Mouse (Mus musculus) frontal cortex, adult 2 months (tissue): ENCODE data around the gene Ap5s1. TPM values are rescaled to one million over a fixed set of nuclear protein-coding genes. Genes with fewer than 3 reads are reported as not detected.
A peak's percentile ranks its signal among the peaks of the same experiment; 100 is the strongest.

Source experiments
- DNase-seq, 2 experiments: peaks; one replicate each; pipeline ENCODE4 v3.0.0; 2022; ENCODE audit warnings: low spot score in 1 of 2; ENCODE audit errors: extremely low spot score in 1 of 2
- polyA plus RNA-seq: library from polyadenylated mRNA; depleted of rRNA; stranded (reverse); fragments of >200 nt; gene quantifications from 2 replicates; pipeline ENCODE4 v1.2.3, GENCODE M21; 2012; rRNA removed

Gene Ap5s1
- polyA plus RNA-seq, 1 experiment: 47.2 TPM

DNA sequence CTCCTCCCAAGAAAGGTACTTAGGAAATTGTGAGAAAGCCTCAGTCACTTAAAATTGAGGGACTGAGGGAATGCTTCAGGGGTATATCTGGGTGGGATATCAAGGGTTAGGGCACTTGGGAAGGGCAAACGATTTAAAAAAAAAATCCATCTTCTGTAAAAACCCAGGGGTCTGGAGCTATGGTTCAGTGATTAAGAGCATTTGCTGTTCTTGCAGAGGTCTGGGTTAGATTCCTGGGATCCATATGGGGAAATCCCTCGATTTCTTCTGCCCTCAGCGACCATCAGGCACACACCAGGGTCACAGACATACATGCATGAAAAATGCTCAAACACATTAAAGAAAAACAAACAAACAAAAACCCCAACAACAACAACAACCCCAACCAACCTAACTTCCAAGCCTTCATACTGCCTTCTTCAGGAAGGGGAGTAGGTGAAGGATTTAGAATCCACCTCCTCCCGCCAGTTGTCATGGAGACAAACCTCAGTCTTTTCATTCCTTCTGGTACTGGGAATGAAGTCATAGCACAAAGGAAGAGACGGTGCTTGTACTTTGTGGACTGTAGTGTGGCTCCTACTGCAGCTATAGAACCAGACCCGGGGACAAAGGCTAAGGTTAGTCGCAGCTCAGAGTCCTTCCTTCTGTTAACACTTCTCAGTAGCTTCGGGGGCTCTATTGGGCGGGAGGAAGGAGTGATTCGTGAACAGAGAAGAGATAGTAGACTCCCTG is 54.8 kb downstream of the Ap5s1 start:
- peak; percentile 46 to 71 for DNase-seq

DNA sequence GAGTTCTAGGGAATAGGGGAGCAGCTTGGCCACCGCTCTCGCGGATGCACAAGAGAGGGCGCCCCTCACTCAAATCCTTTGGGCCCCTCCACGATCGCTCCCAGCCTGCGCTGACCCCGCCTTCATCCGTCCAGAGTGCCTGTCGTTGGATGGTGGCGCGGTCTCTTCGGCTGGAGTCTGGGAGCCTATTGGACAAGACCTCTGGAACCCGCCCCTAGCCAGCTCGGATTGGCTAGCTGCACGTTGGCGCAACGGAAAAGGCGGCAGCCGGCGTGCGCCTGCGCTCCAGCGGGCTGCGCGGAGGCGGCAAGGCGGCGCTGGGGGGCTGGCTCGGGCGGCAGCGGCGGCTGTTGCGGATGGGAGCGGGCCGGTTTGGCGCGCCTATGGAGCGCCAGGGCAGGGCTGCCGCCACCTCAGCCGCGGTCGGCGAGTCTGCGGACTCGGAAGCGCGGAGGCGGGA is 55.4 kb downstream of the Ap5s1 start, which contains the start of gene Pank2:
Gene Pank2 (plus strand): TSS at position 283 of the 460 bp plus-strand sequence.
- peak; percentile 98 to 99 for DNase-seq

Other genes with a start within 250 kb of the Ap5s1 start
- 174 and 189 TPM in 2 replicates for gene Gfra4, start 164.0 kb upstream of the Ap5s1 start, polyA plus RNA-seq
- gene Adam33, start 143.3 kb upstream of the Ap5s1 start, polyA plus RNA-seq: 16.5 and 18.5 TPM in 2 replicates
- gene Siglec1, start 120.3 kb upstream of the Ap5s1 start, polyA plus RNA-seq: 0.23 and 0.38 TPM in 2 replicates
- gene Hspa12b, start 79.8 kb upstream of the Ap5s1 start, polyA plus RNA-seq: 9.7 and 10.5 TPM in 2 replicates
- gene Gm11037, start 73.6 kb upstream of the Ap5s1 start, polyA plus RNA-seq: not detected in 2 replicates
- 104 and 114 TPM in 2 replicates for gene 1700037H04Rik, start 47.0 kb upstream of the Ap5s1 start, polyA plus RNA-seq
- gene Cenpb, start 27.0 kb upstream of the Ap5s1 start, polyA plus RNA-seq: 73.7 and 79.6 TPM in 2 replicates
- 22.8 and 27.6 TPM in 2 replicates for gene Cdc25b, start 20.1 kb upstream of the Ap5s1 start, polyA plus RNA-seq
- 9.5 and 10.0 TPM in 2 replicates for gene Spef1, start 19.8 kb upstream of the Ap5s1 start, polyA plus RNA-seq
- 8.2 and 8.6 TPM in 2 replicates for gene Mavs, start 27.0 kb downstream of the Ap5s1 start, polyA plus RNA-seq
- 37.7 and 38.9 TPM in 2 replicates for gene Pank2, start 55.4 kb downstream of the Ap5s1 start, polyA plus RNA-seq
- 20.3 and 21.8 TPM in 2 replicates for gene Rnf24, start 145.8 kb downstream of the Ap5s1 start, polyA plus RNA-seq